Mouse (Mus musculus) layer of hippocampus, adult 8-10 months (tissue): ENCODE data around the gene Ppp1r16b. TPM values are rescaled to one million over a fixed set of nuclear protein-coding genes. Genes with fewer than 3 reads are reported as not detected.
A peak's percentile ranks its signal among the peaks of the same experiment; 100 is the strongest.
"Not testable (repeated sequence)": the region's sequence is repeated elsewhere in the genome, so short reads cannot be mapped to it uniquely, and the experiment has no call there.

Source experiments
- DNase-seq, 2 experiments: peaks; one replicate each; pipeline ENCODE4 v3.0.0; 2022; ENCODE audit warnings: low spot score in 2 of 2
- total RNA-seq, 4 experiments: library from RNA; stranded (reverse); gene quantifications; 2 replicates each; pipeline ENCODE4 v1.2.4; 2022

Gene Ppp1r16b
- total RNA-seq, 4 experiments from 2014 or later = 118 to 142 (median 128) TPM

DNA sequence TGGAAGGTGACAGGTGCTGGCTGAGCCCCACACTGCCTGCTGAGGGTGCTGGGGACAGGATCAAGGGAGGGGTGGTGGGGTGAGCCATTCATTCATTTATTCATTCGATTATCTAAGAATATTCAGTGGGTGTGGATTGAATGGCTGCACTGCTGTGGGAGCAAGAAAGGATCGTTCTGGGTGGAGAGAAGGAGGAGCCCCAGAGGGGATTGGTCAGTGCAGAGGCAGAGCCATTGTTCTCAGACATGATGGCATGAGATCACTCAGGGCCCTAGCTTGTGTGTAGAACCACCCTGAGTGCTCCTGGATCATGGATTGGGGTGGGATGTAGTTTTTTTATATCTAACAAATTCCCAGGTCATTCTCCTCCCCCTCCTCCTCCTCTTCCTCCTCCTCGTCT lies 56.3 kb downstream of the Ppp1r16b start:
- no peak for DNase-seq

DNA sequence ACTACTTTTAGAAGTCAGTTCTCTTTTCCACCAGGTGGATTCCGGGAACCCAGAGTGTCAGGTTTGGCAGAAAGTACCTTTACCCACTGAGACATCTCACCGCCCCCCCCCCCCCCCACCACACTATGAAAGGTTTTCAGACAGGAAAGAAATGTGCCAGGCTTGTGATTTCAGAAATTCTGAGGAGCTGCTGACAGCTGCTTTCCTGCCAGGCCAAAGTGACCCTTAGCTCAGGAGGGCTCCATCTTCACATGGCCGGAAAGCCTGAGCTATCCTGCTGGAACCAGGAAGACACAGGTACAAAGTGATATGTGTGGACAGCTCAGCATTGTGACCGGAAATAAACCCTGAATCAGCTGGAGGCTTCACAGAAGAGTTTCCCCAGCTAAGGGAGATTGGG lies 56.9 kb downstream of the Ppp1r16b start:
- no peak for DNase-seq

DNA sequence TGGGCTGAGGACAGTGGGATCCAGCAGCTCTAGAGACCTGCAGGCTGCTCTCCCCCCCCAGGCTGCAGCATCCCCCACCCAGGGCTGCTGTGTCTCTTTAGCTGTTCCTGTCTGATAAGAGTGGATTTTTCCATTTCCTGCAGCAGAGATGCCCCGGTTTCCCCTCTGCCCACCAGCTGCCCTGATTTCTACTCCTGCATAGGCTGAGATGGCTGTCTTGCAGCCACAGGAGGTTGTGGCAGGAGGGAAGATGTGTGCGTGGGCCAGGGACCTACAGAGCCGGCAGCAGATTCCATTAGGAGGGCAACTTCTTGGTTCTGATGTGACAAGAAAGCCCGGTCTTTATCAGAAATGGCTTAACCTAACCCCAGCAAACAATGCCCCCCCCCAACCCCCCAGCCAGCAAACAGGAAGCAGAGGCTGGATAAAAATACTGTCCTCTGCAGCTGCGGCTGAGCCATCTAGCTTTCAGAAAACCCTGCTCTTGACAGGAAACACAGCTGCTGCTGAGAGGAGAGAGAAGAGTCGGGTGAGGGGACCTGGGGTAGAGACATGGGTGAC lies 57.9 kb downstream of the Ppp1r16b start:
- DNase-seq = no peak

DNA sequence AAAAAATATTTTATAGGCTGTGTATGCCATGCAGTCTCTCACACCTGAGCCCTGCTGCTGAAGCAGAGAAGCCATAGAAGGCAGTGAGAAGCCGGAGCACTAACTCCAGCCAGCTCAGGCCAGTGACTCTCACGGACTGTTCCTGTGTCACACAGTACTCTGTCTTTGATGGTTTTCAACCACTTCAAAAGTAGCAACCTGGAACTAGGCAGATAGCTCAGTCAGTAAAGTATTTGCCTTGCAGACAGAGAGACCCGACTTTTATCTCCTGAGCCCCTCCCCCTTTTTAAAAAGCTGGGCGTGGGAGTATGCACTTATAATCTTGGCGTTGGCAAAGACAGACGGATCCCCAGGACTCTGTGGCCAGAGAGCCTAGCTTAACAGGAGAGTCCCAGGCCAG lies 58.6 kb downstream of the Ppp1r16b start:
- DNase-seq = no peak

DNA sequence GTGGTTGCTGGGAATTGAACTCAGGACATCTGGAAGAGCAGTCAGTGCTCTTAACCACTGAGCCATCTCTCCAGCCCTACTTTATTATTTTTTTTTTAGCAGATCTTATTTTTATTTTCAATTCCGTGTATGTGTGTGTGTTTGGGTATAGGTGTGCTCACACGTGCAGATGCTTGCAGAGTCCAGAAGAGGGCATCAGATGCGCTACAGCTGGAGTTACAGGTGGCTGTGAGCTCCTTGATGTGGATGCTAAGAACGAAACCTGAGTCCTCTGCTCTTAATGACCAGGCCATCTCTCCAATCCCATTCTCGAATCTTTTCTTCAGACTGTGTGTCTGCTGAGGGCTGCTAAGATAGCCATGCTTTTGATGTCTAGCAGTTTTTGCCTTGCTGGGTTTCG lies 61.1 kb downstream of the Ppp1r16b start:
- no peak for DNase-seq

DNA sequence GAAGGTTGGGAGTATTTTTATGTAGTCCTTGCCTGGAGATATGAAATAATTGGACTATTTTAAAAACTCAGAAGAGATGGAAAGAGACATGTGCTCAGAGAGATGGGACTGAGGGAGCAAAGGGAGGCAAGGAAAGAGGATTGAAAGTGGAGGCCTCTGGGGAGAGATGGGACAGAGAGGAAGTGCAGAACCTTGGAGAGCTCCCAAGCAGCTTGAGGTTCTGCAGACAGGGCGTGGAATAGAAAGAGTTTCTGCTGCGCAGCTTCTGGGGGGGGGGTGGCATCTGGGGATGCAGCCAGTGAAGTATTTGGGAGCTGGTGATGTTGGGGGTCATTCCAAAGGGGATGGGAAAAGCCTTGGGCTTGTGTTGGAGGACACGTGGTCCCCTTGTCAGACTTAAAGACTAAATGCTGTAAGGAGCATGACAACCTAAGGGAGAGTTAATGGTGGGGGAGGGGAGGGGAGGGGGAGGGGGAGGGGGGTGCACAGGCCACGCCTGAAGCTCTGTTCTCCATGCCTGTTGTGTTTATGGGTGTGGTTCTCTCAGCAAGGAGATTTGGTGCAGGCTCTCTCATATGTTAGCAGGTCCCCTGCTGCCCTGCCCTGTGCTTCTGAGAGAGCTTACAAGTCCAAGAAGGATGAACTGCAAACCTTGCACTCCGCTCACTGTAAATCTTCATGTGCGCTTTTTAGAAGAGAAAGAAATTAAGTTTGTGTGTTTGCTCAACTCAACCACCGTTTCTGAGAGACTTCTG lies 63.0 kb downstream of the Ppp1r16b start:
- DNase-seq = no peak

DNA sequence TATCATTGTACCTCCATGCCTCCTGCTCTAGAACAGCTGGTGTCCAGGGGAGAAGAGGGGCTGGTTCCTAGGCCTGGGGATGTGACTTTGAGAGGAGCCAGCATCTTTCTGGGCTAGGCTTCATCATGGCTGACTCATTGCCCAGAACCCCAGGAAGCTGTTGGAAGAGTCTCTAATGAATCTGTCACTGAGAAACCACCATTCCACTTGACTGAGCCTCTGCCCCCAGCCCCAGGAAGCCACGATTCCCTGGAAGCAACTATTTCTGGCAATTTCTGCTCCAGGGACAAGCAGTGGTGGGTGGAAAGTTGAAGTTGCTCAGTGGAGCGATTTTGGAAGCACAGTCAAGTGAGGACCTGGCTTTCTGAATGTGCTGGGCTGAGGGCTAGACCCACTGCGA lies 65.7 kb downstream of the Ppp1r16b start:
- no peak for DNase-seq

DNA sequence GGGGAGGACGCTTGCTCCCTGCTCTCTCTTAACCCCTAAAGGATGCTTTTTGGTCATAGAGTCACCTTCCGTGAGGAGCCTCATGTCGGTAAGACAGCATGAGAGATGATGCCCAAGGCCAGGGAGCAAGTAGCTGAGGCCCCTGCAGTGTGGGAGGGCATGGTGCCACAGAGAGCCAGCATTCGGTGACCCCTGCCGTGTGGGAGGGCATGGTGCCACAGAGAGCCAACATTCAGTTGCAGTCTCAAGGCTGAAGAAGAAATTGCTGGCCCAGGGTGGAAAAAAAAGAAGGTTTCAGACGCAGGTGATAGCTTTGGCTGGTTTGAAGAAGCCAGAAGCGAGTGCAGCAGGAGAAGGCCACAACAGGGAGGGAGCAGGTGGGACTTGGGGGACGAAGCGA lies 67.3 kb downstream of the Ppp1r16b start:
- no peak for DNase-seq

DNA sequence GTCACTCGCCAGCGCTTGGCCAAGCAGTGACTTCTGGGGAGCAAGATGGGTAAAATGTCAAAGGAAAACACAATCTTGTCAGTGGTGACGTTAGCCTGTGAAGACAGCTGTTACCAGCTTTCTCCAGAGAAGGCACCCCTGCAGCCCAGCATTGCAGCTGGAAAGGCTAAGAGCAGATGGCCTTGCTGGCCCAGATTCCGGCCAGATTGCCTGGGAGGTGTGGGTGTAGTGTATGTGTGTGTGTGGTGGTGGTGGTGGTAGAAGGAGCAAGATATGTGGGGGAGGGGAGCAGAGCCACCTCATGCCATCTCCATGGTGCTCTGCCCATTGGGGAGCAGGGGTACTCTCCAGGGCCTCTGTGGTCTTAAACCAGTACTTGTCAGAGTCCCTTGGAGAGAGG lies 67.9 kb downstream of the Ppp1r16b start:
- DNase-seq = no peak

DNA sequence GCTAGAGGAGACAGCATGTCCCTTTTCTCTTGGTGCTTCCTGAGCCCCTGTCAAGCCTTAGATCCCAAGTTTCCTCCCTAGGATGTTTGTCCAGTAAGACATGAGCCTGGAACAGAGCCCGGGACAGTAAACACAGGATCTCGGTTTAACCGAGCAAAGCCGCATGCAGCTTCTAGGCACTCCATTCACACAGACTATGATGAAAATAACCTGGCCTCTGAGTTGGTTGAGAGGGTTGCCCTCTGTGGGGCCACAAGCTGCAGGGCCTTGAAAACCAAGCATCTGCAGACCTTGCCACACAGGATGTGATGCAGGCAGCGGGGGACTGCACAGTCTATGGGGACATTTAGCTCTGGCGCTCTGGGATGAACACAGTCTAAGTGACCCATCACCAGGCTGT lies 68.7 kb downstream of the Ppp1r16b start:
- no peak for DNase-seq

DNA sequence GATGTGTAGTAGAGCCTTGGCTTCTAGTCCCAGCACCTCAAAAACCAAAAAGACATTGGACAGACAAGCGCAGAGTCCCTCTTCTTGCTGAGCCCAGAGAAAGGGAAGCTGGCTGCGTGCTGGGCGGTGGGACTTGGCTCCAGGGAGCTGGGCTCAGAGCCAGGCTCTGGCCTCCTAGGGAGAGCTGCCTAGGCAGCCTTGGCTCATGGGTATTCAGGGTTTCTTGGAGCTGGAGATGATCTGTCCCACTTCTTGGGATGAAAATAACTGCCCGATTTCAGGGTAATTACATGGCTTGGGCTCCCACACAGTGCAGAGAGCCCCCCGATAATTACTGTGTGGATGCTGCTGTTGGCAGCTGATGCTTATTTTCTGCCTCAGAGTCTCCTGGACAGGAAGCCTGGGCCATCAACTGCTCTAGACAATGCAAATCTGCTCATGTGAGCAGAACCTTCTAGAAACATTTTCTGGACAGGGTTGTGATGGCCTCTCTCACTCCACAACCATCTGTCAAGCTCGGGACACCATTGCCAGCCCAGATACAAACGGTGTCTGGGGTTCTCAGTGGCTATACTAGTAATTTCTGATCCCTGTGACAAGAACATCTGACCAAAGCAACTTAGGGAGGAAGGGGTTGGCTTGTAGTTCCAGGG lies 69.4 kb downstream of the Ppp1r16b start:
- no peak for DNase-seq

DNA sequence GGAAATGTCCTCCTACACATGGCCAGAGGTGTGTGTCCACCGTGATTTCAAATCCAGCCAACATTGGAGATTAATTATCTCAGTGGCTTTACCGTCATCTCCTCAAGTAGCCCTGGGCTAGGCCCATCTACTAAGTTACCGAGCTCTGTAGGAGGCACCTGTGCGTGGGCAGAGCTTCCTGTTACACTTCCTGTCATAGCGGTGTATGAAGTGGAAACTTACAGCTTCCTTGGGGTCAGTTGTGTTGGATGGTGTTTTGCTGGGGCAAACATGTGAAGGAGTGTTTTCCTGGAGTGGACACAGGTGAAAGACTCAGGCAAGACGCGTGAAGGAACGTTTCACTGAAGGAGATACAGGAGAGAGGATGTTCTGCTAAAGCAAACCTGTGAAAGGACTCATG lies 70.1 kb downstream of the Ppp1r16b start:
- DNase-seq = no peak

DNA sequence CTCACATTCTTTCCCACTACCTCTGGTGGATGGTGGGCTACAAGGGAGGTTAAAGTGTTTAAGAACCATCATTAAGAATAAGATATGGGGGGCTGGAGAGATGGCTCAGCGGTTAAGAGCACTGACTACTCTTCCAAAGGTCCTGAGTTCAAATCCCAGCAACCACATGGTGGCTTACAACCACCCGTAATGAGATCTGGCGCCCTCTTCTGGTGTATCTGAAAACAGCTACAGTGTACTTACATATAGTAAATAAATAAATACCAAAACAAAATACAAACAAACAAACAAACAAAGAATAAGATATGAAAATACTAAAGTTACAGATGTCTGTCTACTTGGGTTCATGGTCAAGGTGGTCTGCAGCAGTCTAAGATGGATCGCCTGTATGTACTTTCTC lies 71.0 kb downstream of the Ppp1r16b start:
- not testable (repeated sequence) for DNase-seq

DNA sequence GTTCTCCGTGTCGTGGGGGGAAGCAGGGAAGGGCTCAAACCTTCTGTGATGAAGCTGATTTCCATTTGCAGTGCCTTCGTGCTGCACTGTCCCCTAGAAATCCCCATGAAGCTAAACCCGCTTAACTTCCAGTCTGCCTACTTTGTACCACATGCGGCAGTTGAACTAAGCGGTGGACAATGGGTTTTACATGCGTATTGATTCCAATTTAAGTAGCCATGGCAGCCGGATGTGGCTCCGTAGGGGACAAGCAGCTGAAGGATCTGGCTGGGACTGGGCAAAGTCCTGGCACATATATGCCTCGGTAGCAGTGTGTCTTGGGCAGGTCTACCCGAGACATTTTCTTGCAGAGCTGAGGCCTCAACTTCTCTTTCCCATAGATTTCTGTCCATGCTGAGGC lies 73.4 kb downstream of the Ppp1r16b start:
- no peak for DNase-seq

DNA sequence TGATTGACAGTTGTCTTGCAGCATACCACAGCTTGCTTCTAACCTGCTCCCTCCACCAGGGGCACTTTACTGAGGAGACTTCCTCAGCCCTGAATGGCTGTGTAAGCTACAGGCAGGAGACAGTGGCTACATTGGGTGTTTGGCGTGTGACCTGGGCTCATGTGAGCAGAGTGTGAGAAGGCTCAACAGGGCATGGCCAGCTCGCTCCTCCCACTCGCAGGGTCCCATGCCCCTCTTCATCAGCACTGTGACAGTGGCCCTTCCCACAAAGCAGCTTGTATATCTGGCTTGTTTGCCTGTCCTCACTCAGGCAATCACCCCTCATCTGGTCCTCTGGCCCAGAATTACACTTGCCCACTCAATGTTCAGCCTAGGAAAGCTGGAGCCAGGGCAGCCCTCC lies 73.9 kb downstream of the Ppp1r16b start:
- DNase-seq = no peak

DNA sequence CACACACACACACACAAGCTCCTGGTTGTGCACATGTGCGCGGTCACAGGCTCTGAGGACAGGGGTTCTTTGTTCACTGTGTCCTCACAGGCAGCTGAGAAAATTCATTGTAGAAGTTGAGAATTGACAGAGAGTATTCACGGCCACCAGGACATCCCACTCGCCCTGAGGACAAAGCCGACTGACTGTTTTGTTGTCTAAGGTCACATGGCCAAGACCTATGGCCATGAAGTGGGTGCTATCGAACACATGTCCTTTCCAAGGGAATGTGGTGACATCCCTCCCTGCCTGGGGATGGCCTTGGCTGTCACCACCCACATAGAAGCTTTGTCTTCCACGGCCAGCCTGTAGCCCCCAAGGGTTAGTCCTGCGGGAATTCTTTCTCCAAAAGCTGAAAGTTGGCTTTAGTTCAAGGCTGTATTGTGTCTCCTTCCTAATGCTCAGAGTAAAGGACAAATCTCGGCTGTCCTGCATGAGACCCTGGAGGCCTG lies 75.9 kb downstream of the Ppp1r16b start:
- DNase-seq = peak; percentile 48 to 71

DNA sequence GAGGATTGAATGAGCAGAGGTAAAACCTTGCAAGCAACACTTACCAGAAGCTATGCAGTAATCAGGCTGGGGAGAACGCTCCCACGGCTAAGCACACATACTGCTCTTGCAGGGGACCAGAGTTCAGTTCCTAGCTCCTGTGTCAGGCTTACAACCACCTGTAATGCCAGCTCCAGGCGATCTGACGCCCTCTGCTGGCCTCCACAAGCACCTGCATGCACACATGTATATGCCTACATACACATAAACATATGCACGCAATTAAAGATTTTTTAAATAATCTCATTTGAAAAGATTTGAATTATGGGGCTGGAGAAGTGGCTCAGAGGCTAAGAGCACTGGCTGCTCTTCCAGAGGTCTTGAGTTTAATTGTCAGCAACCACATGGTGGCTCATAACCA lies 77.2 kb downstream of the Ppp1r16b start:
- no peak for DNase-seq

DNA sequence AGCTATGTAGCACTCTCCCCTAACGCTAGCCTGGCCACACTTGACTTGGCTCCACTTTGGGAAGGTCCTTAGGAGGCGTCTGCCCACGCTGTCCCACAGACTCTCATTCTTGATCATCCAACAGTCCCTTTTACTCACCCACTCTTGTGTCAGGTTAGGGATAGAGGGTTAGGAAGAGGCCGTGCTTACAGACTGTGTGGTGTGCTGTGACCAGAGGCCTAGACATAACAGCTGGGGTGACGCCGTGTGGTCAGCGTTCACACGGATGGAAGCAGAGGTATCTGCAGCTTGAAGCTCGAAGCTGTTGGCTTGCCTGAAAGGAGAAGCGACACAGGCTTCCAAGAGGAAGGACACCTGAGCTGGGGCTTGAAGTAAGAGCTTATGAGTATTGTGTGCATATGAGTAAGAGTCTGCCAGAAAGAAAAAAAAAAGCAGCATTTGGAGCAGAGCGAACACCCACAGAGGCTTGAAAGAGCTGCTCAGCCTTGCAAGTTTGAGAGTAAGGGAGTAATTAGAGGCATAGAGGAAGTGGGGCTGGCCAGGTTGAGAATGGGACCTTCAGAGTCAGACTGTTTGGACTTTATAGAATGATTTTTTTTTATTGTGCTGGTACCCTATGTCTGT lies 78.4 kb downstream of the Ppp1r16b start:
- DNase-seq = no peak

DNA sequence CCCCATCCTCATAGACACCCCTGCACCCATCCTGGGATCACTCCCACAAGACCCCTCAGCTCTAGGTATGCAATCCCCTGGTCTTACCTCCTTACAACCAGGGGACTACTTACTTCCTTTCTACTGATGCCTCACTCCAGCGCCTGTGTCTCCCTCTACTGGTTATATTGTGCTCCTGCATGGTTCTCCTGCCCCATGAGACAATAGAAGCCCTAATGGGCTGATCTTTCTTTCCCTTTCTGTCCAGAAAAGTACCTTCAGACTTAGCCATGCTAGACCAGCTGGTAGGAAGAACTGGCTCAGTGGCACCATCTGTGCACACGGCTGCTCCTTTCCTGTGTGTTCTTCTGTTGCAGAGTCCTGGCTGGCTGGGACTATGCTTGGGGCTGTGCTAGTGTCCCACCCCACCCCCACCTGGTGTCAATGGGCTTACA lies 79.9 kb downstream of the Ppp1r16b start:
- peak; percentile 61 to 66 for DNase-seq

DNA sequence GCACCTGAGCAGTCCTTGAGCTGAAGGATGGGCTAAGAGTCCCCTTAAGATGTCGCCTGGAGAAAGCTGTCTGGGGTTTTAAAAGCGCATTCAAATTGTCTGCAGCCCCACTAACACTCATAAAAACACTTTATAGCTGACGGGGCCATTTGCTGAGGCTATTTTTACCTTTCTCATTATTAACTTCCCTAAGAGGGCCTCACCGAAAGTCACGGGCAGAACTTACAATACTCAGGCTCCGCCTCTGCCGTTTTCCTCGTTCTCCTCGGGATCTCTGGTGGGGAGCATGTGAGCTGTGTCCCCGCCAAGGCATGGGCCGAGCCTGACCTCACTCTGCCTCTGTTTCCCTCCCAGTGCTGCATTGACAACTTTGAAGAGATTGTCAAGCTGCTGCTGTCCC lies 81.0 kb downstream of the Ppp1r16b start:
- DNase-seq = no peak

DNA sequence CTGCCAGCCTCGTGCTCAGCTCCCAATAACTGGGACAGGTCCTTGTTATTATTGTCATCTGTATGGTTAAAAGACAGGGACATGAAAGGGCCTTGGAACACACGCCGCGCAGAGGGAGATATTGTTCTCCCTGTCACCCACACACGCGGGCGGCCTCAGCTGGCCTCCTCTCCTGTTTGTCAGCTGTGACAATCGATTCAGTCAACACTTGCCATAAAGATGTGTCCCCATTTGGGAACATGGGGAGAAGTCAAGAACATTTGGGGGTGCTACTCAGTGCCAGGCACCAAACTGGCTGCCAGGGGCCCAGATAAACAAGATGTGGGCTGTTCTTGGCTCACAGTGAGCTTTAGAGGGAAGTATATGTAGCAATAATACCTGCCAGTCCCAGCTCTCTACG lies 84.2 kb downstream of the Ppp1r16b start:
- DNase-seq = peak; percentile 81 to 87

DNA sequence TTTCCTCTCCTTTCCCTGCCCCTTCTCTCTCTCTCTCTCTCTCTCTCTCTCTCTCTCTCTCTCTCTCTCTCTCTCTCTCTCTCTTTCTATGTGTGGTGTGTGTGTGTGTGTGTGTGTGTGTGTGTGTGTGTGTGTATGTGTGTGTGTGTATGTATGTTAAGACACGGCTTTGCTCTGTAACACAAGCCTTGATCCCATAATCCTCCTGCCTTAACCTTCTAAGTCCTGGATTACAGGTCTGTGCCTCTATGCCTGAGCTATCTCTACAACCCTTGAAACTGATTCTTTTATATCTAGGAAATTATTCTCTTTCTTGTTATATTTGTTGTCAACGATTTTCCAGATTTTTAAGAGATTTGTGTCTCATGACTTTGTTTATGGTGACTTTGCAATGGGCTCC lies 95.0 kb downstream of the Ppp1r16b start:
- no peak for DNase-seq
